Mouse (Mus musculus): Measurements from ENCODE around the gene Elf2.
A peak's percentile ranks its signal among the peaks of the same experiment; 100 is the strongest.

Gene Elf2

GRCm38 (mm10) chr3:51340552-51341267 lies at the start of gene Elf2:
Gene Elf2, minus strand, starts transcription at chr3:51340663.
- peak; percentile 75 to 79 for DNase-seq (ENCODE audit: low spot score in 2 of 2)

GRCm38 (mm10) chr3:51388904-51389303 lies 48.4 kb upstream of the Elf2 start:
- no peak for DNase-seq (ENCODE audit: low spot score in 2 of 2)

- no peak for DNase-seq (ENCODE audit: low spot score in 2 of 2)
Measured at GRCm38 (mm10) chr3:51387868-51388381, 47.5 kb upstream of the Elf2 start.

GRCm38 (mm10) chr3:51387134-51387451 lies 46.6 kb upstream of the Elf2 start:
- no peak for DNase-seq (ENCODE audit: low spot score in 2 of 2)

DNA sequence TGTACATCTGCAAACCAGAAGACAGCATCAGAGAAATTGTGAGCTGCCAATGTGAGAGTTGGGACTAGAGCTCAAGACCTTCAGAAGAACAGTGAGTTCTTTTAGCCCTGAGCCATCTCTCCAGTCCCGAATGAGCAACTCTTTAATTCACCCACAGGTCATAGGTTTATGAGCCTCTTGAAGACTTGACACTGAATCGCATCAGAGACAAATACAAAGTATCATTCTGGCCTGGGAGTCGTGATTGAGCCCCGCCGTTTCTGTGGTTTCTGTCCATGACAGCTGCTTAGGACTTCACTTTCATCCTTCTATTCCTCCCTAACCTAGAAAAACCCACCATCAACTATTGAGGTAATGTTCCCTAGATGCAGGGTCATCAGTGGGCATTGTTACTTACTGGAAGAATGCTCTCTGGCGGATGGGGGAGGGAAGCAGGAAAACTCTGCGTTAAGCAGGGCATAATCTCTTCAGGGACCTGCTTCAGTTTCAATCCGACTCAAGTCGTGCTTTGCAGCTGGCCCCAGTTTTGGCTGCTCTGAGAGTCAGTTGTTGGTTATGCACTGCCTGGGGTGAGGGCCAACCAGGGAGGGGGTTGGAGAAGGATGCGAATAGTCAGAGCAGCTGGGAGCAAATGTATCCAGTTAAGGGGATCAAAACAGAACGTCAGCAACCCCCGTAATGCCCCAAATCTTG lies 46.1 kb upstream of the Elf2 start:
- DNase-seq (ENCODE audit: low spot score in 2 of 2) = no peak

DNA sequence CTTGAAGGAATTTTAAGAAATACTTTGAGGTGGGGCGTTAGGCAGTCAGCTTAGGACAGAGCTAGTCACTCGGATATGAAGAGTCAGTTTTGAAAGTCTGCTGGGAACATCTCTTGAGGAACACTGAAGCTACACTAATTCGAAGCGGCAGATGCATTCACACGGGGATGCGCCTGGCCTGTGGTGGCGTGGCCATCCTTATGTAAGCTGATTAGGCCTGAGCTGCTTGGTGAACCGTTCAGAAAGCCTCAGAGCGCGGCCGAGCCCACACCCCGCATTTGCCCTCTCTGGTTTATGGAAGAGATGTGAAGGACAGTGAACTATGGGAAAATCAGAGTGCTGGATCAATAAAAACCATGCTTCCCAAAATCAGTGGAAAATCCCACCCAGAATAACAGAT lies 42.9 kb upstream of the Elf2 start:
- no peak for DNase-seq (ENCODE audit: low spot score in 2 of 2)

DNA sequence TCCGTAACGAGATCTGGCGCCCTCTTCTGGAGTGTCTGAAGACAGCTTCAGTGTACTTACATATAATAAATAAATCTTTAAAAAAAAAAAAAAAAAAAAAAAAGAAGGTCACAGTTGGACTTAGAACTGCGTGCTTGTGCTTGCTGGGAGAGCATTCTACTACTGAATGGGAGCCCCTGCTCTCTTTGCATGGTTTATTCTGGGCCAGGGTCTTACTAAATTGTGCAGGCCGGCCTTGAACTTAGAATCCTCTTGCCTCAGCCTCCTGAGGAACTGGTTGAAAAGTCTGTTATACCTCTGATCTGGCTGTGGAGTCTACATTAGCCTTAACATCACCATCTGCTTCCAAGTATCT lies 40.2 kb upstream of the Elf2 start:
- no peak for DNase-seq (ENCODE audit: low spot score in 2 of 2)

DNA sequence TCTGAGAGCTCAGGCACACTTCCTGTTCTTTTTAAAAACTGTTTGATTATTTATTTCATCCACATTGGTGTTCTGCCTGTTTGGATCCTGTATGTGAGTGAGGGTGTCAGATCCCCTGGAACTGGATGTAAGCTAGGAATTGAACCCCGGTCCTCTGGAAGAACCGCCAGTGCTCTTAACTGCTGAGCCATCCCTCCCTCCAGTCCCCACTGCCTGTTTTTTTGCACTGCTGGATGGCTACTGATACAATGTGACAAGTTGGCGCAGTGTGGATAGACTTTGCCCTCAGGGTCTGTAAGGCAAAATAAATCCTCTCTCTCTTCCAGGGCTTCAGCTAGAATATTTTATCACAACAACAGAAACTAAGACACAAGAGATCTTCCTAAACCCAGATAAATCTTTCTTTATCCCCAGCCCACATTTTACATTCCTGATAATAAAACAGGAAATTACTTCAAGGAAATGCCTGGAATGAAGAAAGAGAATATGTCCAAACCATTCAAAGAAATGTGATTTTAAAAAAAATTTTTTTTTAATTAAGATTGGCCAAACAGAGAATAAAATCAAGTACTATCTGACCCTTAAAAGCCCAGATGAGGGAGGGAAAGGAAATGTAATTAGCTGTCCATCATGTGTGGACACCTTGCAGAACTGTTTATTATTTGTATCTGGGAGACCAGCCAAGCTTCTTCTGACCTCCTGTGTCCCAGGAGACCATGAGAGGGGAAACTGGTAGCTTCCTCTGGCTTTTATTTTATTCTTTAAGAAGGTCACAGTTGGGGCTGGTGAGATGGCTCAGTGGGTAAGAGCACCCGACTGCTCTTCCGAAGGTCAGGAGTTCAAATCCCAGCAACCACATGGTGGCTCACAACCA lies 39.6 kb upstream of the Elf2 start:
- DNase-seq (ENCODE audit: low spot score in 2 of 2) = no peak

DNA sequence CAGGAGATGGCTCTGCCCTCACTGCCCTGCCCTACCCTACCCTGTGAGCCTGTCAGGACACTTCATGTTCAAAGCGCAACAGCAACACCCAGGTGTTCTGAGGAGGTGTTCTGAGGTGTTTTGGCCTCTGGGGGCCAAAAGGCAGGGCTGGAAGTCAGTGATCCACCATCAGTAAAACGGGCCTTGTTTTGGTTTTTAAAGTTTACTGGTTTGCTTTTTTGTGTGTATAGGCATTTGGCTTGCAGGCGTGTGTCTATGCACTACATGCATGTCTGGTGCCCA lies 38.1 kb upstream of the Elf2 start:
- no peak for DNase-seq (ENCODE audit: low spot score in 2 of 2)

DNA sequence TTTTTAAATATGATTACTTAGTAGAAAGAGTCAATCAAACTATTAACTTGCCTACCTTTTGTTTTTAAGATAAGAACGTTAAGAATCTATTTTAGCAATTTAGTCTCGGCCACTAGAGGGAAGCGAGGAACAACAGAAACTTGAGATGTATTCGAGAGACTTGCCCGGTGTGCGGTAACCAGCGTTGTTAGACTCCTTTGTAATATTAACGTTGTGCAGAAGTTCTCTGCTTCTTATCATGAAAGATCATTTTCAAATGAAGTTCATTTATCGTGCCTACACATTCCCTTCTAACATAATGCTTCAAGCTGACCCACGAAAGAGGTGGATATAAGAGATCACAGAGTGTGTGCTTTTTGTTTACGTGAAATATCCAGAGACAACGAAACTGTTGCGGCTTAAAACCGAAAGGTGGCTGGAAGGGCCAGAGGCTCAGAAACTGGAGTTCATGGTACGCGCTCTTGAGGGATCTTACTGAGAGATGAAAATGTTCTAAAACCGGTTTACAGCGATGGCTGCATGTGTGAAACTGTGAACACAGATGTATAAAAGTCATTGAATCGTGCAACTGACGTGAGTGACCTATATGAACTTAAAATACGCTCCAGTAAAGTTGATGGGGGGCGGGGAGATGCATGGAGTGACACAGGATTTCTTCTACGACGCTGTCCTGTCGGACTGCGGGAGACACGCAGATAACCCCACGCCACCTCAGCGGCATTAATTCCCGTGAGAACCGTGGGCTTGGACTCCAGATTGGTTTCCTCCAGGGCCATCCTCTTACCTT lies 37.6 kb upstream of the Elf2 start:
- DNase-seq (ENCODE audit: low spot score in 2 of 2) = no peak

GRCm38 (mm10) chr3:51375307-51376265 lies 35.1 kb upstream of the Elf2 start:
- peak; percentile 17 to 56 for DNase-seq (ENCODE audit: low spot score in 2 of 2)

GRCm38 (mm10) chr3:51373544-51373943 lies 33.1 kb upstream of the Elf2 start:
- no peak for DNase-seq (ENCODE audit: low spot score in 2 of 2)

DNA sequence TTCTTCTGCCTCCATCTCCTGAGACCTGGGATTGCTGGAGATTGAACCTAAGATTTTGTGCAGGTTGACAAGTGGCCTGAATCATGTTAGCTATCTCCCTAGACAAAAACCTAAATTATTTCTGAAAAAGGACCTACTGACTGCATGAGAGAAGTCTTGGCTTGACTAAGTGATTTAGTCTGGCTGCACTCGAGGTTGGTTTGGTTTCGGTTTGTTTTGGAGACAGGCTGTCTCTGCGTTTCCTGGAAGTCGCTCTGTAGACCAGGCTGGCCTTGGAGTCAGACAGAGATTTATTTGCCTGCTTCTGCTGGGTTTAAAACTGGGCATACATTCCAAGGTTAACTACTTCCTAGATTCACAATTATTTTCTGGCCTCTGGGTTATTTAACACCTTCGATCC lies 32.4 kb upstream of the Elf2 start:
- no peak for DNase-seq (ENCODE audit: low spot score in 2 of 2)

GRCm38 (mm10) chr3:51371826-51372225 lies 31.4 kb upstream of the Elf2 start:
- DNase-seq (ENCODE audit: low spot score in 2 of 2) = no peak

- DNase-seq (ENCODE audit: low spot score in 2 of 2) = no peak
Measured at GRCm38 (mm10) chr3:51368011-51368410, 27.5 kb upstream of the Elf2 start.

GRCm38 (mm10) chr3:51366926-51367325 lies 26.5 kb upstream of the Elf2 start:
- no peak for DNase-seq (ENCODE audit: low spot score in 2 of 2)

- no peak for DNase-seq (ENCODE audit: low spot score in 2 of 2)
Measured at GRCm38 (mm10) chr3:51365517-51365882, 25.0 kb upstream of the Elf2 start.

GRCm38 (mm10) chr3:51364703-51365516 lies 24.4 kb upstream of the Elf2 start:
- peak; percentile 58 to 67 for DNase-seq (ENCODE audit: low spot score in 2 of 2)

- no peak for DNase-seq (ENCODE audit: low spot score in 2 of 2)
Measured at GRCm38 (mm10) chr3:51361066-51361465, 20.6 kb upstream of the Elf2 start.

All from spleen, postnatal 14 days (tissue).